Mouse (Mus musculus): ENCODE measurements at regions not wholly inside any gene's neighbourhood (a gene's known extent, or its start where the extent isn't known, plus 50 kb on each side); places are given as distances from the start of the nearest gene placed in this dataset.

- ATAC-seq (replicated peaks) = no peak
- no peak overlapping the region for H3K27ac ChIP-seq (replicated peaks)
- H3K9ac ChIP-seq (replicated peaks) = no peak overlapping the region
- peaks cover 17% of the 10 kb centered on the region for H3K4me1 ChIP-seq
- no peak overlapping the region for H3K4me2 ChIP-seq (replicated peaks)
- H3K36me3 ChIP-seq = no peaks in the 10 kb centered on the region
- no peak overlapping the region for H3K4me3 ChIP-seq
- no peaks in the 10 kb centered on the region for H3K9me3 ChIP-seq
- H3K27me3 ChIP-seq = no peaks in the 10 kb centered on the region
- 9% methylated on average over 7 of the region's 7 CpGs for WGBS
Measured at GRCm38 (mm10) chr11:111820356-111820755, 754.4 kb downstream of the Kcnj2 start.

- 27% methylated on average over 8 of the region's 8 CpGs for WGBS
- H3K27me3 ChIP-seq = no peaks in the 10 kb centered on the region
- no peak overlapping the region for H3K9ac ChIP-seq (replicated peaks)
- no peak overlapping the region for H3K4me2 ChIP-seq (replicated peaks)
- H3K4me1 ChIP-seq = no peaks in the 10 kb centered on the region
- H3K27ac ChIP-seq (replicated peaks) = no peak overlapping the region
- no peak for ATAC-seq (replicated peaks)
- no peaks in the 10 kb centered on the region for H3K9me3 ChIP-seq
- no peak overlapping the region for H3K4me3 ChIP-seq
- H3K36me3 ChIP-seq = no peaks in the 10 kb centered on the region
Measured at GRCm38 (mm10) chr11:111828455-111828854, 762.5 kb downstream of the Kcnj2 start.

DNA sequence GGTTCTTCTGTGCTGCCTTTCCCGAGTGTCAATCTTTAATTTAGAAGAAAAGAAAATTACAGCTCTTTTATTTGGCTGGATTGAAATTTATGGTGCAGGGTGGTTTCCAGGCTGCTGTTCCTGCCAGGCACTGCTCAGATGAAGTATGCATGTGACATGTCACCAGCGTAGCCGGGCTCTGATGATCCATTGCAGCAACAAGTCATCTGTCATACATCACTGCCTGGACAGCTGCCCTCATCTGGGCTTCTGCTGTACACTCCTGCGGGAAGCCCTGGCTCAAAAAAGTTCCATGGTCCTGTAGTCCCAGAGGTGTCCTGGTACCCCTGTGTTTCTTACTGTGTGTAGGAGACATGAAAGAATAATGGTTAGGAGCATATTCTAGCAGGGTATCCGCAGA lies 773.0 kb downstream of the Kcnj2 start:
- WGBS = 85% methylated on average over 5 of the region's 5 CpGs
- ATAC-seq (replicated peaks) = no peak

DNA sequence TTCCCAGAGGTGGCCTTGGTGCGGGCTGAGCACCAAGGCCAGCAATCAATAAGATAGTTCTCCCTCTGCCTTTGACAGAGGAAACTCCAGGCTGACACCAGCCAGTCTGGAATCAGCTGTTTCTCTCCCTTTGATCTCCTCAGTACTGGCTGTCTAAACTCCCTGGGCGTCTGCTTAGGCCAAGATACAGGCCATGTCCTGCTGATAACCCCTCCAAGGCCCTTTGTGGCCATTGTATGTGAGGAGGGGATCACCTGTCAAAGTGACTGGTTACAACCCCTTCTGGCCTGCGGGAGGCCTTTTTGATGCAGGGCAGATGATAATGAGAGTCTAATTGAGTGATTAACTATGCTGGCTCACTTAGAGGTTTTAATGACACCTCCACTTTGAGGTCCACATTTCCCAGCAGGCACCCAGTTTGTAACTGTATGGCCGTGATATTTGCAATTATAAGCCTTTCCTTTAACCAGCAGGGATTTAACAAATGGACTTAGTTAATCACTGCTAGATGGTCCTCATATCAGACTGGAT lies 777.8 kb downstream of the Kcnj2 start:
- Histone ChIP-seq H3K36me3 (no peaks in the 10 kb centered on the region), H3K27me3 (no peaks in the 10 kb centered on the region), H3K27ac (replicated peaks) (no peak overlapping the region), H3K4me1 (peaks cover 11% of the 10 kb centered on the region; the same call in 1 of the 2 replicates), H3K9me3 (no peaks in the 10 kb centered on the region), H3K4me3 (no peak overlapping the region), H3K4me2 (replicated peaks) (no peak overlapping the region), H3K9ac (replicated peaks) (no peak overlapping the region)
- 5% methylated on average over 4 of the region's 4 CpGs for WGBS
- peak; percentile 61 for ATAC-seq (replicated peaks)

More for the DNA sequence above, 773.0 kb downstream of the Kcnj2 start:
- Histone ChIP-seq H3K4me3 (no peak overlapping the region), H3K27me3 (no peaks in the 10 kb centered on the region), H3K27ac (replicated peaks) (no peak overlapping the region), H3K36me3 (no peaks in the 10 kb centered on the region), H3K4me2 (replicated peaks) (no peak overlapping the region), H3K4me1 (peaks cover 6% of the 10 kb centered on the region; the same call in 1 of the 2 replicates), H3K9ac (replicated peaks) (no peak overlapping the region), H3K9me3 (no peaks in the 10 kb centered on the region)

- Histone ChIP-seq H3K36me3 (no peaks in the 10 kb centered on the region), H3K27me3 (no peaks in the 10 kb centered on the region), H3K4me2 (replicated peaks) (no peak overlapping the region), H3K4me3 (no peak overlapping the region), H3K9me3 (no peaks in the 10 kb centered on the region), H3K4me1 (peaks cover 11% of the 10 kb centered on the region; the same call in 1 of the 2 replicates), H3K27ac (replicated peaks) (no peak overlapping the region), H3K9ac (replicated peaks) (no peak overlapping the region)
- WGBS = 9% methylated on average over 7 of the region's 7 CpGs
- peak; percentile 64; the same call in 1 of the 2 replicates for ATAC-seq (replicated peaks)
Measured at GRCm38 (mm10) chr11:111844382-111845027, 778.5 kb downstream of the Kcnj2 start.

DNA sequence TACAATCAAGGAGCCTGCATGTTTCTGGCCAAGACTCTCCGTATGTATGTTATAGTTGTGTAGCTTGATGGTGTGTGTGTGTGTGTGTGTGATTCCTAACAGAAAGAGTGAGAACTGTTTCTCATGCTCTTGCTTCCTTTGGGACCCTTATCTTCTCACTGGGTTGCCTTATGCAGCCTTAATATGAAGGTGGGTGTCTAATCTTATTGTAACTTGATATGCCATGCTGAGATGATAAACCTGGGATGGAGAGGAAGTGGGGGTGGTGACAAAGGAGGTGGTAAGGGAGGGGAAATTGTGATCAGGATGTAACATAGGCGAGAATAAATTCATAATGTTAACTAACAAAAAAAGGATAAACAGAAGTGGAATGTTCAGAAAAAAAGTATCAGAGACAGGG lies 791.3 kb downstream of the Kcnj2 start:
- 83% methylated on average over 2 of the region's 2 CpGs for WGBS
- Histone ChIP-seq H3K4me2 (replicated peaks) (no peak overlapping the region), H3K27me3 (no peaks in the 10 kb centered on the region), H3K27ac (replicated peaks) (no peak overlapping the region), H3K4me1 (no peaks in the 10 kb centered on the region), H3K4me3 (no peak overlapping the region), H3K36me3 (no peaks in the 10 kb centered on the region), H3K9ac (replicated peaks) (no peak overlapping the region), H3K9me3 (no peaks in the 10 kb centered on the region)
- ATAC-seq (replicated peaks) = no peak

DNA sequence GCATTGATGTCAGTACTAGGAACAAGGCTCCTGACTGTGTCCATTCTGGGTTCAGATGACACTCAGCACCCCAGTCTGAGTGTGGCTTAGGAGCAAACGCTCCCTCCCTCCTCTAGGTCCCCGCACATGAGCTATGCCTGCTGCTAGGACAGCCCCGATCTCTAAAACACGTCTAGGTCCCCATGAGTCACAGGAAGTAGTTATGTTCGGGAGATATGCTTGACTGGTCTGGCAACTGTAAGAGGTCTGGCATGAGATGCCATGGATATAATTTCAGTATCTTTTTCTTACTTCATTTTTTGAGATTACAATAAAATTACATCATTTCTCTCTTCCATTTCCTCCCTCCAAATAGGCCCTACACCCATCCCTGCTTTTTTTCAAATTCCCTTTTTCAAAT lies 792.1 kb downstream of the Kcnj2 start:
- no peak overlapping the region for H3K9ac ChIP-seq (replicated peaks)
- 90% methylated on average over 5 of the region's 5 CpGs for WGBS
- H3K4me2 ChIP-seq (replicated peaks) = no peak overlapping the region
- H3K4me3 ChIP-seq = no peak overlapping the region
- ATAC-seq (replicated peaks) = no peak
- no peaks in the 10 kb centered on the region for H3K4me1 ChIP-seq
- H3K9me3 ChIP-seq = no peaks in the 10 kb centered on the region
- H3K27ac ChIP-seq (replicated peaks) = no peak overlapping the region
- H3K36me3 ChIP-seq = no peaks in the 10 kb centered on the region
- no peaks in the 10 kb centered on the region for H3K27me3 ChIP-seq

DNA sequence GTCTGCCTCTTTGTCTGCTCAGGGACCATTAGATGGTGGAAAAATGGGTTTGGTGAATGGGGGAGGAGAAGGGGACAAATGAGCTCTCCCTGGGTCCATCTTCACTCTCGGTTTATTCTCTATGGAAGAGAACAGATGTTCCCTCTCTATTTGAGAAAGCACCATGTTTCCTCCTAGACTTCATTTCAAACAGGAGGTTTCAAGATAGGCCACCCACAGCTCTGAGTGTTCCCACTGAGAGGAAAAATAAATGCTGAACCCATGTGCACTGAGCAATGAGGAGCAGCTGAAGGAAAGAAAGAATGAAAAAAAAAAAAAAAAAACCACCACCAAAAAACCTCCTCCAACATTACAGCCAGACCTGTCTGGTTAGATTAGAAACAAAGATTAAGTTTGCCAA lies 799.2 kb downstream of the Kcnj2 start:
- Histone ChIP-seq H3K4me1 (no peaks in the 10 kb centered on the region), H3K4me2 (replicated peaks) (no peak overlapping the region), H3K36me3 (no peaks in the 10 kb centered on the region), H3K27me3 (no peaks in the 10 kb centered on the region), H3K9ac (replicated peaks) (no peak overlapping the region), H3K4me3 (no peak overlapping the region), H3K9me3 (no peaks in the 10 kb centered on the region), H3K27ac (replicated peaks) (no peak overlapping the region)
- no peak for ATAC-seq (replicated peaks)
- 45% methylated on average over 1 of the region's 1 CpGs for WGBS

DNA sequence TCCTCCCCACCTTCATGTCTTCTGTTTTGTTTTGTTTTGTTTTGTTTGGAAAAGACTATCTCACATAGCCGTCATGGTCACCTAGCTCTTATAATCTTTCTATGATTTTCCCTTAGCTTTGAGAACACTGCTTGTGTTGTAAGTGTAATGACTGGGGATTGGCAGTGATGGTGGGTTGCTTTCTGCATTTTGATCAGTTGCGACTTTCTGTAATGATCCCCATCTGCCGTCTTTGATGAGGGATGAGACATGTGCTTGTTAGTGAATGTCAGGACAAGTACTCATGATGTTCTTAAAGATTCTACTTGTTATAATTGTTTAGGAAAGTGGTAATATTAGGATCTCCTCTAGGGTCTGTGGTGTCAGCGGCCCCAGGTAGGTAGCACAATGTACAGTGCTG lies 809.4 kb downstream of the Kcnj2 start:
- H3K4me2 ChIP-seq (replicated peaks) = no peak overlapping the region
- no peak overlapping the region for H3K27ac ChIP-seq (replicated peaks)
- no peaks in the 10 kb centered on the region for H3K4me1 ChIP-seq
- no peak overlapping the region for H3K9ac ChIP-seq (replicated peaks)
- no peaks in the 10 kb centered on the region for H3K36me3 ChIP-seq
- H3K9me3 ChIP-seq = no peaks in the 10 kb centered on the region
- ATAC-seq (replicated peaks) = no peak
- no peak overlapping the region for H3K4me3 ChIP-seq
- WGBS = 80% methylated on average over 4 of the region's 4 CpGs
- H3K27me3 ChIP-seq = no peaks in the 10 kb centered on the region

DNA sequence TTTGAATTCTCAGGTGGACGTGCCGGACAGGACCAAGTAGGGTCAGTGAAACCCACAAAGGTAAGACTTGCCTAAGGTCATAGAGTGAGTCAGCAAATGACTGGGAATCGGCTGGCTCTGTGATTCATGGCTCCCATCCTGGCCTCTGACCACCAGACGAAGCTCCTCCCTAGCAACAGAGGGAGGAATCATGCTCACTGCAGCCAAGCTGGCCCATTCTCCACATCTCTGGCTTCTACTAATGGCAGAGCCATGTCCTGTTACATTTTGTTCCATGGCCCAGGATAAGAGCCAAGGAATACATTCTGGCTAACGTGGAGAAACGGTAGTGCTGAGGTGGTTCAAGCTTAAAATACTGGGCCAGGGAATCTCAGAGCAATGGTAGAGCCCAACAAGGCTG lies 814.2 kb downstream of the Kcnj2 start:
- no peaks in the 10 kb centered on the region for H3K27me3 ChIP-seq
- H3K4me3 ChIP-seq = no peak overlapping the region
- no peak overlapping the region for H3K4me2 ChIP-seq (replicated peaks)
- 91% methylated on average over 6 of the region's 6 CpGs for WGBS
- H3K9ac ChIP-seq (replicated peaks) = no peak overlapping the region
- no peaks in the 10 kb centered on the region for H3K36me3 ChIP-seq
- no peak overlapping the region for H3K27ac ChIP-seq (replicated peaks)
- no peaks in the 10 kb centered on the region for H3K9me3 ChIP-seq
- ATAC-seq (replicated peaks) = no peak
- no peaks in the 10 kb centered on the region for H3K4me1 ChIP-seq

GRCm38 (mm10) chr11:111890026-111890425 lies 824.1 kb downstream of the Kcnj2 start:
- H3K27ac ChIP-seq (replicated peaks) = no peak overlapping the region
- H3K4me3 ChIP-seq = no peak overlapping the region
- no peak overlapping the region for H3K4me2 ChIP-seq (replicated peaks)
- no peaks in the 10 kb centered on the region for H3K36me3 ChIP-seq
- H3K27me3 ChIP-seq = no peaks in the 10 kb centered on the region
- WGBS = 59% methylated on average over 3 of the region's 3 CpGs
- peaks cover 24% of the 10 kb centered on the region for H3K4me1 ChIP-seq
- peak; percentile 8; the same call in 1 of the 2 replicates for ATAC-seq (replicated peaks)
- no peaks in the 10 kb centered on the region for H3K9me3 ChIP-seq
- H3K9ac ChIP-seq (replicated peaks) = no peak overlapping the region

- 3% methylated on average over 8 of the region's 8 CpGs for WGBS
Measured at GRCm38 (mm10) chr11:111893861-111894260, 827.9 kb downstream of the Kcnj2 start.

More at GRCm38 (mm10) chr11:111893861-111894260, 827.9 kb downstream of the Kcnj2 start:
- Histone ChIP-seq H3K9me3 (no peaks in the 10 kb centered on the region), H3K4me1 (peaks cover 24% of the 10 kb centered on the region), H3K27me3 (no peaks in the 10 kb centered on the region), H3K4me2 (replicated peaks) (peak overlapping the region; percentile 6), H3K9ac (replicated peaks) (no peak overlapping the region), H3K36me3 (no peaks in the 10 kb centered on the region), H3K4me3 (no peak overlapping the region), H3K27ac (replicated peaks) (0 out of 2 replicates have a peak overlapping the region, but pooled peaks have one; percentile 7)
- ATAC-seq (replicated peaks) = peak; percentile 78
